In genomic region chr11:23271770-23272724, GRCm38 (mm10) we compare ENCODE assay signal across 8 mouse cellular contexts. TPM values are rescaled to one million over a fixed set of nuclear protein-coding genes. Genes with fewer than 3 reads are reported as not detected.
DNase-seq lines count a peak whose midpoint lies in the region; ATAC-seq and TF ChIP-seq lines count a peak whose summit lies in the region.
"Had no signal": no experiment of that assay in that cellular context is flagged by ENCODE, and none has a peak within 500 bp of the region (broad histone marks: within the 10 kb centered on the region; RNA-seq: fewer than 3 reads in every experiment).

No protein-coding gene starts in this region.

- no peaks in the 10 kb centered on the region for H3K9me3 ChIP-seq in CH12.LX (replicated peaks; ENCODE audit: low read length)
- H3K9me3 ChIP-seq: embryonic facial prominence, embryonic 15.5 days had no signal

- no peaks in the 10 kb centered on the region for H3K27me3 ChIP-seq in CH12.LX (replicated peaks)
- H3K27me3 ChIP-seq: embryonic facial prominence, embryonic 15.5 days had no signal

- peaks cover 43% of the 10 kb centered on the region for H3K79me2 ChIP-seq in CH12.LX (replicated peaks; ENCODE audit: control insufficient read depth, extremely low read depth, insufficient read depth, poor library complexity, severe bottlenecking)

- H3K36me3 ChIP-seq in CH12.LX (replicated peaks in 1 of 2; ENCODE audit: control insufficient read depth in 1 of 2, insufficient read depth in 1 of 2, low read length in 1 of 2): peaks cover 48 to 92% of the 10 kb centered on the region in 2 experiments

- no peak for TF ChIP-seq POLR2A in CH12.LX (IDR thresholded peaks at IDR 0.05; ENCODE audit: low read depth, low read length)

- TF ChIP-seq EP300 in CH12.LX (IDR thresholded peaks at IDR 0.05; ENCODE audit: low read length): no peak

- TF ChIP-seq CTCF in CH12.LX (conservative IDR thresholded peaks at IDR 0.05 in 1 of 2, IDR thresholded peaks at IDR 0.05 in 1 of 2; ENCODE audit: low read depth in 2 of 2, low read length in 2 of 2): peak in 1 of 2 experiments; percentile 84; a peak in 3 of 4 replicates

- no peak overlapping the region for H3K27ac ChIP-seq in CH12.LX (ENCODE audit: insufficient read depth, low read depth)
- H3K27ac ChIP-seq: embryonic facial prominence, embryonic 15.5 days had no signal

- peak; percentile 19 to 24 for DNase-seq in layer of hippocampus, postnatal 10 days (ENCODE audit: low spot score in 2 of 2)
- no peak for DNase-seq in layer of hippocampus, postnatal 25 days (ENCODE audit: extremely low spot score in 1 of 2, low spot score in 1 of 2)
- DNase-seq in CH12.LX (ENCODE audit: extremely low read depth): peak; percentile 54
- peak; percentile 26 for DNase-seq in forelimb bud, embryonic 11.5 days (ENCODE audit: low read depth, low spot score)
- DNase-seq in lung, postnatal 10 days: peak; percentile 73

- TF ChIP-seq RAD21 in CH12.LX (IDR thresholded peaks at IDR 0.05; ENCODE audit: low read depth, low read length): peak; percentile 87

- peak; percentile 88 for ATAC-seq in activated CD4-positive, CD25-positive, alpha-beta regulatory T cell, adult 4 months
- no peak for ATAC-seq in monocyte, adult 5-6 weeks (replicated peaks; ENCODE audit: insufficient number of reproducible peaks, low FRiP score, low TSS enrichment, poor library complexity, severe bottlenecking)

- dilution Hi-C loops in CH12.LX (cut with MboI; ENCODE audit: extremely low pct_ligation_motif_present, extremely low pct_unique_long_range_greater_than_20kb, low sequenced_read_pairs): no loop called here

- in situ Hi-C loops in CH12.LX (cut with MboI; ENCODE audit: low pct_ligation_motif_present, low pct_unique_long_range_greater_than_20kb, low sequenced_read_pairs): loop anchor here (5.0 kb wide), 1 partner anchor 120 kb away; no protein-coding TSS in a partner anchor

- no peak overlapping the region for H3K4me2 ChIP-seq in CH12.LX (ENCODE audit: insufficient read depth, low read depth, poor library complexity, severe bottlenecking)
- H3K4me2 ChIP-seq: embryonic facial prominence, embryonic 15.5 days had no signal

- no peak overlapping the region for H3K9ac ChIP-seq in CH12.LX (ENCODE audit: insufficient read depth, low read depth)
- H3K9ac ChIP-seq: embryonic facial prominence, embryonic 15.5 days had no signal

- no peak overlapping the region for H3K4me3 ChIP-seq in CH12.LX (replicated peaks in 1 of 3; ENCODE audit: low read depth in 2 of 3, low read length in 2 of 3, poor library complexity in 1 of 3)
- H3K4me3 ChIP-seq: embryonic facial prominence, embryonic 15.5 days had no signal

- H3K4me1 ChIP-seq in CH12.LX (ENCODE audit: control insufficient read depth in 1 of 2, insufficient read depth in 2 of 2): no peaks in the 10 kb centered on the region
- H3K4me1 ChIP-seq: embryonic facial prominence, embryonic 15.5 days had no signal

TF ChIP-seq in CH12.LX, 34 proteins besides CTCF, POLR2A, EP300 and RAD21:
- peak; percentile 41; the same call in 1 of the 2 replicates for TF ChIP-seq JUND (conservative IDR thresholded peaks at IDR 0.05; ENCODE audit: low read depth, low read length)
- peak; percentile 63 for TF ChIP-seq SMC3 (IDR thresholded peaks at IDR 0.05; ENCODE audit: low read depth, low read length)
- TF ChIP-seq ZNF384 (IDR thresholded peaks at IDR 0.05; ENCODE audit: low read depth, low read length): peak; percentile 97
- TF ChIP-seq POLR2AphosphoS2 (IDR thresholded peaks at IDR 0.05; ENCODE audit: low read depth, low read length): no peak; the same call in 1 of the 2 replicates
- peak; percentile 22; the same call in 1 of the 2 replicates for TF ChIP-seq ZC3H11A (IDR thresholded peaks at IDR 0.05; ENCODE audit: low read depth, low read length)
- no peak for TF ChIP-seq SIN3A (IDR thresholded peaks at IDR 0.05; ENCODE audit: low read length)

RNA-seq across cellular contexts. Expression of gene Xpo1, which starts 16.2 kb away (rescaled TPM):
- total RNA-seq in layer of hippocampus, postnatal 10 days (2021): 10 to 100 TPM; 78.0 to 79.1 TPM
- 10 to 100 TPM; 62.8 to 66.6 TPM for total RNA-seq in layer of hippocampus, postnatal 25 days (2021)
- 140 and 176 TPM in 2 replicates for total RNA-seq in CH12.LX (2012; rRNA removed)
- total RNA-seq in CH12.LX (2014; rRNA removed): 295 and 333 TPM in 2 replicates
- polyA plus RNA-seq in CH12.LX (2012; ENCODE audit: insufficient read length, low read depth): 199 and 246 TPM in 2 replicates
- polyA plus RNA-seq in activated CD4-positive, CD25-positive, alpha-beta regulatory T cell, adult 4 months (2017; shearing (Covaris generic)): 10 to 100 TPM; 43.2 to 44.2 TPM
- 199 to 255 TPM (median 205 TPM) in 3 replicates for total RNA-seq in monocyte, adult 5-6 weeks (2017)

RNA-seq across cellular contexts. Expression of gene Usp34, which starts 34.6 kb away (rescaled TPM):
- total RNA-seq in layer of hippocampus, postnatal 10 days (2021): 100 to 1,000 TPM; 114 to 120 TPM
- 10 to 100 TPM; 82.1 to 97.4 TPM for total RNA-seq in layer of hippocampus, postnatal 25 days (2021)
- total RNA-seq in CH12.LX (2012; rRNA removed): 45.4 and 47.5 TPM in 2 replicates
- total RNA-seq in CH12.LX (2014; rRNA removed): 87.2 and 92.5 TPM in 2 replicates
- polyA plus RNA-seq in CH12.LX (2012; ENCODE audit: insufficient read length, low read depth): 57.4 and 65.4 TPM in 2 replicates
- 10 to 100 TPM; 34.0 to 43.9 TPM for polyA plus RNA-seq in activated CD4-positive, CD25-positive, alpha-beta regulatory T cell, adult 4 months (2017; shearing (Covaris generic))
- total RNA-seq in monocyte, adult 5-6 weeks (2017): 42.1 to 86.7 TPM (median 46.2 TPM) in 3 replicates

Comparison
In these comparisons a context has a peak if more than half of its experiments do, and no peak if none do; other contexts are left out.
1. DNase-seq: peak in layer of hippocampus, postnatal 10 days (2 of 2), CH12.LX (single experiment), forelimb bud, embryonic 11.5 days (single experiment) and lung, postnatal 10 days (single experiment); none in layer of hippocampus, postnatal 25 days (0 of 2).